Mouse (Mus musculus): Measurements from ENCODE around the gene Mfsd8. TPM values are rescaled to one million over a fixed set of nuclear protein-coding genes. Genes with fewer than 3 reads are reported as not detected.
"Not testable (repeated sequence)": the region's sequence is repeated elsewhere in the genome, so short reads cannot be mapped to it uniquely, and the experiment has no call there.

Mfsd8 gene
- 13.5 and 15.1 TPM in 2 replicates for polyA plus RNA-seq (2012; rRNA removed)

DNA sequence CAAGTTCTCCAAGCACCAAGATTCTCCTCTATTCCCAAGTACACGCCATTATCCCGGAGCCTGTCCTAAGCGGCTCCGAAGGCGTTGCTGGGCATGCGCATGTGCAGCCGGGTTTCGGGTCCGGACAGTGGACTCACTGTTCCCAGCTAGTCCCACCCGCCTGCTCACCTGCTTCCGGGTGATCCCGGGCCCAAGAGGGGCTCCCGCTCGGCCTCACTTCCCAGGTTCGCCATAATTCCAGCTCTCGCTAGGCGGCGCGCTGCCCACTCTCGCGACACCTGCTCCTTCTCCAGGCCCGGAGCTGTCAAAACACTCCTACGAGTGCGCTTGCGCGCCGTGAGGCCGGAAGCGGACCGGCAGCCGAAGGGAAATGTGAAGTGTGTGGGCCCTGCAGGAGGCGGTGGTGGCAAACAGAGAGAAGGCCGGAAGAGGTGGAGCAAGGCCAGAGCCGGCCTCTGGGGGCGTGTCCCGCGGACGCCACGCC, at the start of gene Mfsd8:
Gene Mfsd8, minus strand, starts transcription at position 414 of the 484 bp plus-strand sequence.
- peak; percentile 95 to 96 for DNase-seq (ENCODE audit: extremely low spot score in 1 of 2, low spot score in 1 of 2)

- DNase-seq (ENCODE audit: extremely low spot score in 1 of 2, low spot score in 1 of 2): not testable (repeated sequence)
Measured at GRCm38 (mm10) chr3:40894336-40894735, 47.6 kb upstream of the Mfsd8 start.

- DNase-seq (ENCODE audit: extremely low spot score in 1 of 2, low spot score in 1 of 2): peak; percentile 98
Measured at GRCm38 (mm10) chr3:40893816-40894258, 47.2 kb upstream of the Mfsd8 start.

DNA sequence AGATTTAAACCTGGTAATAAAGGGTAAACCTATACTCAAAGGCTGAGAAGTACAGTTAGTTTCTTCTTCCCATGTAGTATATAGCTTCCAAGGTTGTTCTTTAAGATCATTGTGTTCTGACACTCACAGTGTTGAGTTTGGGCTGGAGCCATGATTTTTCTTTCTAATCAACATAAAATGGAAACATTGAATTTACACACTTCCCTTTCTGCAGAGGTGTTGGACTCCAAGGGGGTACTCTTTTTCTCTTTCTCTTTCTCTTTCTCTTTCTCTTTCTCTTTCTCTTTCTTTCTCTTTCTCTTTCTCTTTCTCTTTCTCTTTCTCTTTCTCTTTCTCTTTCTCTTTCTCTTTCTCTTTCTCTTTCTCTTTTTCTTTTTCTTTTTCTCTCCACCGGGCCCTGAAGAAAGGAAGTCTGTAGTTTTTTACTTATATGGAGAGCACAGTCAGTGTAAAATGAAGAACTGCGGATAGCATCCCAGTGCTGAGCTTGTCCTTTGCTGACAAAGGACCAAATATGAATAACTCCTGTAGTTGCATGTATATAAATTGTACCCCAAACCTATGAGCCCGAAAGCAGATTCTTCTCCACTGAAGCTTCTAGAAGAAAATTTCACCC, 6.5 kb upstream of the Mfsd8 start:
- DNase-seq (ENCODE audit: extremely low spot score in 1 of 2, low spot score in 1 of 2): not testable (repeated sequence)

GRCm38 (mm10) chr3:40847936-40848335, 1.2 kb upstream of the Mfsd8 start:
- DNase-seq (ENCODE audit: extremely low spot score in 1 of 2, low spot score in 1 of 2): not testable (repeated sequence)

DNA sequence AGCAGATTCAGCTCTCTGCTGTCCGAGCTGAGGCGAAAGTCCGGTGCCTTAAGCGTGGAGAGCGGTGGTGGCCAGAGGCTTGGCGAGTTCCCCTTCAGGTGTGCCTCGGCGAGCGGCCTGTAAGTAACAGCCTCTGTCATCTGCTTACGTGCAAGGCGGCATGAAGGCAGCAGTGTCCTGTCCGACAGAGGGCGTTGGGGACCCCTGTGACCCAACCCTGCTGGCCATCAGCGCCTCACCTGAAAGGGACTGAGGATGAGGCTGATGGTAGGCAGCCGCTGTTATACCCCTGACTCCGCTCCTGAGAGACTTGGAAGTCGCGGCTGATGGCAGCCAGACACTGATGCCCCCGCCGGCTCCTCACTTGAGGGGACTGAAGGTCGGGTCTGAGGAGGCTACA, 332 bp upstream of the Mfsd8 start:
- peak; percentile 33 to 53 for DNase-seq (ENCODE audit: extremely low spot score in 1 of 2, low spot score in 1 of 2)

DNA sequence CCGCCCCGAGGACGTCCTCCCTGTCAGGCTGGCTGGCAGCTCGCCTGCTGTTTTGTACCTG, 101 bp upstream of the Mfsd8 start, which contains the start of gene Abhd18:
Gene Abhd18, plus strand, starts transcription at position 14 of the 61 bp plus-strand sequence.
- DNase-seq (ENCODE audit: extremely low spot score in 1 of 2, low spot score in 1 of 2): not testable (repeated sequence)

DNA sequence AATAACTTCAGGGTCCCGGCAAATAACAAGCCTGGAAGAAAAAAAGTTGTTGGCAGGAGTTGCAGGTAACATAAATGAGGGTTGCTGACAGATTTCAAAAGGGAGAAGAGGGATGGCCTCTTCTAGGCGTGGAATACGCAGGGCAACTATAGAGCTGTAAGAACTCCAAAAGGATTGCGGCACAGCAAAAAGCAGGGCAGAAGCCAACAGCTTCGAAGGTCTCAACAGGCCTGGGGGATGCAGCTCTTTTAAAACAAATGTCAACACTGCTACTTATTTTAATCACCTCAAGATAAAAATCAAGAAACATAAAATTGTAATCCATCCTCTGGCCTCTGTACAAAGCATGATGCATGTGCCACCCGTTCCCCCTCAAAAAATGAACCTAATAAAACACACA, 1.2 kb downstream of the Mfsd8 start:
- DNase-seq (ENCODE audit: extremely low spot score in 1 of 2, low spot score in 1 of 2): not testable (repeated sequence)

- no peak for DNase-seq (ENCODE audit: extremely low spot score in 1 of 2, low spot score in 1 of 2)
Measured at GRCm38 (mm10) chr3:40813275-40813674, 33.4 kb downstream of the Mfsd8 start.

GRCm38 (mm10) chr3:40809894-40810293, 36.8 kb downstream of the Mfsd8 start:
- no peak for DNase-seq (ENCODE audit: extremely low spot score in 1 of 2, low spot score in 1 of 2)

- no peak for DNase-seq (ENCODE audit: extremely low spot score in 1 of 2, low spot score in 1 of 2)
Measured at GRCm38 (mm10) chr3:40808686-40809085, 38.0 kb downstream of the Mfsd8 start.

GRCm38 (mm10) chr3:40806871-40807270, 39.8 kb downstream of the Mfsd8 start:
- no peak for DNase-seq (ENCODE audit: extremely low spot score in 1 of 2, low spot score in 1 of 2)

- peak in 1 of 2 experiments; percentile 31 for DNase-seq (ENCODE audit: extremely low spot score in 1 of 2, low spot score in 1 of 2)
Measured at GRCm38 (mm10) chr3:40800373-40800823, 46.3 kb downstream of the Mfsd8 start.

- DNase-seq (ENCODE audit: extremely low spot score in 1 of 2, low spot score in 1 of 2): peak; percentile 90 to 98
Measured at GRCm38 (mm10) chr3:40799530-40800372, 46.9 kb downstream of the Mfsd8 start, which contains the start of gene Plk4. TSS of gene Plk4 (plus strand) at chr3:40800019.

DNA sequence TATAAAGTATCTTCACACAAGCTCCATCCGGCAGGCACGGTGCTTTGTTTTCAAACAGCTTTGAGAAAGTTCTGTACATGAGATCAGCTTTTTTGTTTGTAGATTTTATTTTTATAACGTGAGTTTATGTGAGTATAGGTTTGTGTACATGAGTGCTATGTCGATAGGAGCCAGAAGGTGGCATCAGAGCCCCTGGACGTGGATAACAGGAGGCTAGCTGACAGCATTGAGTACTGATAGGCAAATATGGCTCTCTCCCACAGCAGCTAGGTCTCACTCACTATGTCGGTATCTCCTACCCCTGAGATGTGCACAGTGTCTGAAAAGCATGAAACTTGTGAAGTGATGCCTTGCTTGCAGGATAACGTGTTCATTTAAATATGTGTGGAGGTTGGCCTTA, 48.2 kb downstream of the Mfsd8 start:
- peak; percentile 19 to 52 for DNase-seq (ENCODE audit: extremely low spot score in 1 of 2, low spot score in 1 of 2)

DNA sequence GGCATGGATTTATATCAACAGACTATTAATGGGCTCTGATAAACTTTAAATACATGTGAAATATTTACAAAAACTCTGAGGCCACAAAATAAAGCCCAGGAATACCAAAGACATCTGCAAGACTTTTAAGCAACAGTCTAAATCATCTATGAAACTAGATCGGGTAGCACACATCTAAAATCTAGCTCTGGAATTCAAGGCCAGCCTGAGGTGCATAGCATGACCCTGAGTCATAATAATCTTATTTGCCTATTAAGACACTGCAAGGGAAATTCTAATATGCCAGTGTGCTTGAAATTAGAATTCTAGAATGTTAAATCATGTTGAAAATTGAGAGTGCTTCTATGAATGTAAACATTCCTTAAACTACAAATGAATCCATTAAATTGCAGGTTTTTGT, 48.6 kb downstream of the Mfsd8 start:
- no peak for DNase-seq (ENCODE audit: extremely low spot score in 1 of 2, low spot score in 1 of 2)

GRCm38 (mm10) chr3:40793783-40794182, 52.9 kb downstream of the Mfsd8 start:
- DNase-seq (ENCODE audit: extremely low spot score in 1 of 2, low spot score in 1 of 2): no peak

Other genes starting within 250 kb of the Mfsd8 start
- gene Slc25a31, start 138.0 kb downstream of the Mfsd8 start, polyA plus RNA-seq (2012; rRNA removed): 0.06 and 0.12 TPM in 2 replicates
- gene Hspa4l, start 102.4 kb downstream of the Mfsd8 start, polyA plus RNA-seq (2012; rRNA removed): 35.9 and 43.1 TPM in 2 replicates
- gene Plk4, start 46.9 kb downstream of the Mfsd8 start, polyA plus RNA-seq (2012; rRNA removed): 3.3 and 4.0 TPM in 2 replicates
- gene Abhd18, start 84 bp upstream of the Mfsd8 start, polyA plus RNA-seq (2012; rRNA removed): 21.0 and 21.7 TPM in 2 replicates
- 0.13 and 0.16 TPM in 2 replicates for gene 1700034I23Rik, start 55.7 kb upstream of the Mfsd8 start, polyA plus RNA-seq (2012; rRNA removed)
- 16.0 and 16.6 TPM in 2 replicates for gene Larp1b, start 102.9 kb upstream of the Mfsd8 start, polyA plus RNA-seq (2012; rRNA removed)
- 39.6 and 42.4 TPM in 2 replicates for gene Pgrmc2, start 236.2 kb upstream of the Mfsd8 start, polyA plus RNA-seq (2012; rRNA removed)

All from frontal cortex, adult 2 months (tissue).